Mouse (Mus musculus) adrenal gland, postnatal 14 days (tissue): Measurements from ENCODE around the gene Sufu. TPM values are rescaled to one million over a fixed set of nuclear protein-coding genes. Genes with fewer than 3 reads are reported as not detected.

ENCODE experiments used
- DNase-seq: peaks from one replicate; pipeline ENCODE4 v3.0.0; 2021; ENCODE audit warnings: mixed read lengths
- total RNA-seq: library from RNA; stranded (reverse); gene quantifications from 2 replicates; pipeline ENCODE4 v1.2.3, GENCODE M21; 2021

Sufu gene
- total RNA-seq, 1 experiment from 2014 or later: 19.0 TPM

- DNase-seq: no peak
Measured at GRCm38 (mm10) chr19:46531071-46532030, 134.7 kb downstream of the Sufu start.

DNA sequence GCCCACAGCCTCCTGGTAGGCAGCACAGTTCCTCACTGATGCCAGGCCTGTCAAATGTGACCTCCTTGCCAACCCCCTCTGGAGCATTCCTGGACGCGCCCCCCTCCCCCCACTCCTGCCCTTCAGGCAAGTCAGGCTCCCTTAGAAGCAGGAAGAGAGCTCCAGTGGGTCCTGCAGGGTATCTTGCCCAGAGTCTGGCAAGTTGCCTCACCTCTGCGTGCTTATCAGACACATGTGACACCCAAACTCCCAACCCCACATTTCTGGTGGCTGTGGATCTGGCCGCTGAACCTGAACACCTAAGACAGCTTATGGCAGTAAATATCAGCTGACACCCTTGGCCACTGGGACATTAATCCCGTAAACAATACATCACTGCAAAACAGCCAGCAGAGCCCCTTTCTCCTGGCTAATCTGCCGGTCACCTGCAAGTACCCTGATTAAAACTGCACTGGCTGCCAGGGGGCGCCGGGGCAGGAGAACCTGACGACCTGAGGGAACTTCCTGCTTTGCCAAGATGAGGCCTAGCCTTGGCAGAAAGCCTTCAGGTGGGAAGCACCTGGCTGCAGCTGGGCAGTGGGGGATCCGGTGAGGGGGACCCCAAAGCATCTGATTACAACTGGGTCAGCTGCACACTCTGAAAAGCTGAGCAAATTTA lies 135.5 kb downstream of the Sufu start:
- DNase-seq: peak; percentile 64

GRCm38 (mm10) chr19:46533066-46533465 lies 136.4 kb downstream of the Sufu start:
- no peak for DNase-seq

- no peak for DNase-seq
Measured at GRCm38 (mm10) chr19:46533525-46533924, 136.8 kb downstream of the Sufu start.

DNA sequence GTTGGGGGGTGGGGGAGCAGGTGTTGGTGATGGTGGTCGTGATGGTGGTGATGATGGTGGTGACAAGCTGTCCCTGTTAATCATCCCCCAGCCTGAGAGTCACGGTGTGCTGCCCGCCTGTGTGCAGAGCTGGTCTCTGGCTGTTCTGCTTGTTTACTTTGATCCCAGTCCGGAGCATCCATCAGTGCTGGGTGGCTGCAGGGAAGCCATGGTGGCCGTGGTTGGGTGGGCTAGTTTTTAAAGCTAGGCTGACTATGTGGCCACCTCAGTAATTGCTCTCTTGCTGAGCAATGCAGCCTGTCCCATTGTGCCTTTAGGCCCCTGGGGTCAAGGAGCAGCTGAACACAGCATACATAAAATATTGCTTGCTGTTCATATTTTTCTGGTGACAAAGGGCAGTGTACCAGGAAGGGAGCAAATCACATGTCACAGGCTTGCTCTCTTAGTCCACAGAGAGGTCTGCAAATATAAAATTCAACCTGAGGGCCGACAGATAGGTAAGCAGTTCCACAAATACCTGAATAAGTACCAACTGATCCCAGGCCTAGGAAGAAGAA lies 137.9 kb downstream of the Sufu start:
- no peak for DNase-seq

- no peak for DNase-seq
Measured at GRCm38 (mm10) chr19:46537357-46537756, 140.7 kb downstream of the Sufu start.

GRCm38 (mm10) chr19:46538213-46538612 lies 141.5 kb downstream of the Sufu start:
- no peak for DNase-seq

Other genes starting within 250 kb of the Sufu start
- 0.26 TPM in 1 of 2 replicates, not detected in the other for gene Pitx3, start 248.6 kb upstream of the Sufu start, total RNA-seq
- gene Gbf1, start 244.4 kb upstream of the Sufu start, total RNA-seq: 62.8 and 74.8 TPM in 2 replicates
- gene Nfkb2, start 92.6 kb upstream of the Sufu start, total RNA-seq: 28.3 and 34.1 TPM in 2 replicates
- gene Psd, start 69.7 kb upstream of the Sufu start, total RNA-seq: 6.0 and 9.3 TPM in 2 replicates
- gene Fbxl15, start 68.7 kb upstream of the Sufu start, total RNA-seq: 8.2 and 8.7 TPM in 2 replicates
- 71.8 and 77.5 TPM in 2 replicates for gene Cuedc2, start 58.2 kb upstream of the Sufu start, total RNA-seq
- 5.1 and 5.4 TPM in 2 replicates for gene Mfsd13a, start 55.8 kb upstream of the Sufu start, total RNA-seq
- gene 2310034G01Rik, start 46.6 kb upstream of the Sufu start, total RNA-seq: 0.38 and 0.74 TPM in 2 replicates
- gene Actr1a, start 1.1 kb upstream of the Sufu start, total RNA-seq: 93.2 and 103 TPM in 2 replicates
- 39.3 and 44.9 TPM in 2 replicates for gene Trim8, start 104.8 kb downstream of the Sufu start, total RNA-seq
- 57.0 and 60.7 TPM in 2 replicates for gene Arl3, start 176.3 kb downstream of the Sufu start, total RNA-seq
- 11.5 and 12.7 TPM in 2 replicates for gene Sfxn2, start 176.5 kb downstream of the Sufu start, total RNA-seq
- 132 and 137 TPM in 2 replicates for gene Wbp1l, start 202.2 kb downstream of the Sufu start, total RNA-seq